In the genomic region with DNA sequence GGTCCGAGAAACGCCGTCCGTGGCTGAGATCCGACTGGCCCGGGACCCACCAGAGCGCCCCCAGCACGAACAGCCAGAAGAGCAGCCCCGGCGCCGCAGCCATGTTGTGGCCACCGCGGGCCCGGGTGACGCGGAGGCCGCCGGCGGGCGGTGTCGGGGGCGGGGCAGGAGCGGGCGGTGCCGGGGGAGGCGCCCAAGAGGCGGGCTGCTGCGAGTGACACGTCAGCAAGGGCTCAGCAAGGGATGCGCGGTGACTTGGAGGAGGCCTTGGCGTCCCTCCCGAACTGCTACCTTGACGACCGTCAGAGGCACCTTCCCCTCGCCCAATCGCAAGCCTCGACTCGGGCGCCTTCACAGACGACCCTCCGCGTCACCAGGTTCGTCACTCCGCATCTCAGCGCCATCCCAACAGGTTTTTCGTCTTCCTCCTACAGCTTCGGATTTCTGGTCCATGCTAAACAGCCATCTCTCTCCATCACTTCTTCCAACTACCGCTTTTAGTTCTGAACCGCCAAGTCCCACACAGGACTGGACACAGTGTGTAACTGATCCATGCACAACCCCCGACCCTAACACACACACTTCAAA, we compare ENCODE assay signal across 8 mouse cellular contexts. TPM values are rescaled to one million over a fixed set of nuclear protein-coding genes. Genes with fewer than 3 reads are reported as not detected.
DNase-seq lines count a peak whose midpoint lies in the region; ATAC-seq and TF ChIP-seq lines count a peak whose summit lies in the region.

A gene (minus strand): TSS at position 127 of the 588 bp plus-strand sequence.

- no peaks in the 10 kb centered on the region for H3K79me2 ChIP-seq in heart, adult 2 months (replicated peaks; ENCODE audit: control insufficient read depth, insufficient read depth, low read length)

- H3K4me1 ChIP-seq in embryonic facial prominence, embryonic 13.5 days: peaks cover 31% of the 10 kb centered on the region
- 0 out of 2 replicates have a peak, but pooled peaks cover 2% of the 10 kb centered on the region for H3K4me1 ChIP-seq in heart, adult 2 months (ENCODE audit: control insufficient read depth, insufficient read depth, low read length)
- peaks cover 31% of the 10 kb centered on the region for H3K4me1 ChIP-seq in limb, embryonic 13.5 days
- peaks cover 16% of the 10 kb centered on the region for H3K4me1 ChIP-seq in midbrain, embryonic 16.5 days (ENCODE audit: control insufficient read depth, insufficient read depth, low read length)

- intact Hi-C loops in heart, adult 2 months (cut with DNase I): loop anchor here (1.0 to 2.0 kb wide), 2 partner anchors 20 to 25 kb away; no protein-coding TSS in a partner anchor

- peak; percentile 82; the same call in 1 of the 2 replicates for TF ChIP-seq POLR2A in heart, adult 2 months (IDR thresholded peaks at IDR 0.05; ENCODE audit: insufficient read depth, low read depth, low read length)

- peak; percentile 95 for DNase-seq in 3134 (ENCODE audit: extremely low read depth, insufficient read length, low spot score)
- DNase-seq in adrenal gland, postnatal 36 days: peak; percentile 96 to 98
- peak; percentile 96 for DNase-seq in heart, adult 2 months
- DNase-seq in kidney, adult 8-10 months: peak; percentile 93 to 95
- DNase-seq in spleen, postnatal 10 days (ENCODE audit: low spot score in 2 of 2): peak; percentile 74 to 92

- ATAC-seq in embryonic facial prominence, embryonic 13.5 days (ENCODE audit: insufficient number of reproducible peaks, insufficient read depth, low FRiP score, low TSS enrichment, low read depth): peak; percentile 95
- peak; percentile 99 for ATAC-seq in limb, embryonic 13.5 days (ENCODE audit: low FRiP score, low read depth)
- peak; percentile 98 for ATAC-seq in midbrain, embryonic 16.5 days

- peak; percentile 43 for TF ChIP-seq CTCF in heart, adult 2 months (IDR thresholded peaks at IDR 0.05)

- peak within 1 kb of the TSS; percentile 79 for H3K4me2 ChIP-seq in embryonic facial prominence, embryonic 13.5 days
- H3K4me2 ChIP-seq in limb, embryonic 13.5 days (replicated peaks): peak within 1 kb of the TSS; percentile 90
- H3K4me2 ChIP-seq in midbrain, embryonic 16.5 days (ENCODE audit: low read length): peak within 1 kb of the TSS; percentile 95

- no peaks in the 10 kb centered on the region for H3K27me3 ChIP-seq in embryonic facial prominence, embryonic 13.5 days
- H3K27me3 ChIP-seq in heart, adult 2 months (ENCODE audit: control insufficient read depth, insufficient read depth, low read length): no peaks in the 10 kb centered on the region
- no peaks in the 10 kb centered on the region; the same call in 1 of the 2 replicates for H3K27me3 ChIP-seq in limb, embryonic 13.5 days
- no peaks in the 10 kb centered on the region; the same call in 1 of the 2 replicates for H3K27me3 ChIP-seq in midbrain, embryonic 16.5 days (ENCODE audit: control insufficient read depth, insufficient read depth, low read depth, low read length)

- under 1% methylated on average over 49 of the region's 51 CpGs for WGBS in embryonic facial prominence, embryonic 13.5 days
- WGBS in heart, adult 2 months: 1% methylated on average over 51 of the region's 51 CpGs
- WGBS in limb, embryonic 13.5 days: under 1% methylated on average over 49 of the region's 51 CpGs
- WGBS in midbrain, embryonic 16.5 days: 0% methylated on average over 40 of the region's 51 CpGs

- TF ChIP-seq EP300 in heart, adult 2 months (IDR thresholded peaks at IDR 0.05; ENCODE audit: insufficient read depth, low read depth, low read length): 0 out of 2 replicates have a peak, but pooled peaks have one; percentile 16

- no peaks in the 10 kb centered on the region for H3K9me3 ChIP-seq in embryonic facial prominence, embryonic 13.5 days
- no peaks in the 10 kb centered on the region for H3K9me3 ChIP-seq in limb, embryonic 13.5 days
- no peaks in the 10 kb centered on the region for H3K9me3 ChIP-seq in midbrain, embryonic 16.5 days (replicated peaks; ENCODE audit: control insufficient read depth, low read length, poor library complexity, severe bottlenecking)

- peaks cover 9% of the 10 kb centered on the region for H3K36me3 ChIP-seq in embryonic facial prominence, embryonic 13.5 days
- H3K36me3 ChIP-seq in heart, adult 2 months (ENCODE audit: control insufficient read depth, insufficient read depth, low read length): no peaks in the 10 kb centered on the region
- peaks cover 13% of the 10 kb centered on the region for H3K36me3 ChIP-seq in limb, embryonic 13.5 days
- 0 out of 2 replicates have a peak, but pooled peaks cover 2% of the 10 kb centered on the region for H3K36me3 ChIP-seq in midbrain, embryonic 16.5 days (ENCODE audit: control insufficient read depth, insufficient read depth, low read length)

- peak within 1 kb of the TSS; percentile 91 for H3K9ac ChIP-seq in embryonic facial prominence, embryonic 13.5 days
- peak within 1 kb of the TSS; percentile 85 for H3K9ac ChIP-seq in heart, adult 2 months (ENCODE audit: low read depth, low read length)
- H3K9ac ChIP-seq in limb, embryonic 13.5 days: peak within 1 kb of the TSS; percentile 91
- H3K9ac ChIP-seq in midbrain, embryonic 16.5 days (ENCODE audit: low read depth, low read length): peak within 1 kb of the TSS; percentile 85

- H3K4me3 ChIP-seq in embryonic facial prominence, embryonic 13.5 days: peak within 1 kb of the TSS; percentile 91
- H3K4me3 ChIP-seq in heart, adult 2 months: peak within 1 kb of the TSS; percentile 87
- H3K4me3 ChIP-seq in limb, embryonic 13.5 days: peak within 1 kb of the TSS; percentile 95
- H3K4me3 ChIP-seq in midbrain, embryonic 16.5 days (ENCODE audit: low read depth, low read length): peak within 1 kb of the TSS; percentile 92

- peak within 1 kb of the TSS; percentile 86 for H3K27ac ChIP-seq in embryonic facial prominence, embryonic 13.5 days
- peak within 1 kb of the TSS; percentile 89 for H3K27ac ChIP-seq in heart, adult 2 months
- H3K27ac ChIP-seq in limb, embryonic 13.5 days: peak within 1 kb of the TSS; percentile 79
- peak within 1 kb of the TSS; percentile 79 for H3K27ac ChIP-seq in midbrain, embryonic 16.5 days (ENCODE audit: low read length)

RNA-seq across cellular contexts. Expression of the gene that starts here (rescaled TPM):
- total RNA-seq in adrenal gland, postnatal 36 days (2021): 100 to 1,000 TPM; 174 to 204 TPM
- 106 and 113 TPM in 2 replicates for polyA plus RNA-seq in embryonic facial prominence, embryonic 13.5 days (2015; fragmentation: Nextera tagmentation; extraction: Ambion mirVana)
- total RNA-seq in heart, adult 2 months (2021): 100 to 1,000 TPM; 101 to 129 TPM
- 51.6 and 64.3 TPM in 2 replicates for polyA plus RNA-seq in heart, adult 2 months (2012; rRNA removed)
- polyA plus RNA-seq in limb, embryonic 13.5 days (2015; fragmentation: Nextera tagmentation; extraction: Ambion mirVana): 114 and 131 TPM in 2 replicates
- 111 and 116 TPM in 2 replicates for polyA plus RNA-seq in midbrain, embryonic 16.5 days (2015; fragmentation: Nextera tagmentation; extraction: Ambion mirVana)

Comparison
In these comparisons a context has a peak if more than half of its experiments do, and no peak if none do; other contexts are left out.
1. Peak in every context shown above with its lines: DNase-seq, ATAC-seq, H3K4me3 ChIP-seq and H3K27ac ChIP-seq.